Mouse (Mus musculus) stomach, postnatal 0 days (tissue): ENCODE data around the gene Hist1h4j.

Experiments used
- CTCF ChIP-seq: IDR thresholded peaks from 2 replicates; pipeline ENCODE4 v1.5.1; 2016; ENCODE audit warnings: antibody characterized with exemption, low read depth, mild to moderate bottlenecking, moderate library complexity
- EP300 ChIP-seq: optimal IDR thresholded peaks from 2 replicates; pipeline ENCODE3; 2016; ENCODE audit warnings: antibody characterized with exemption

- TF ChIP-seq CTCF (no peak), EP300 (no peak)
Observed at GRCm38 (mm10) chr13:21752356-21752755, 17.5 kb downstream of the Hist1h4j start.
